Mouse (Mus musculus) thymus, postnatal 4 days (tissue): Measurements from ENCODE around the gene Mtor.

Experiments
- DNase-seq: peaks from one replicate; pipeline ENCODE4 v3.0.0; 2021

Gene Mtor

DNA sequence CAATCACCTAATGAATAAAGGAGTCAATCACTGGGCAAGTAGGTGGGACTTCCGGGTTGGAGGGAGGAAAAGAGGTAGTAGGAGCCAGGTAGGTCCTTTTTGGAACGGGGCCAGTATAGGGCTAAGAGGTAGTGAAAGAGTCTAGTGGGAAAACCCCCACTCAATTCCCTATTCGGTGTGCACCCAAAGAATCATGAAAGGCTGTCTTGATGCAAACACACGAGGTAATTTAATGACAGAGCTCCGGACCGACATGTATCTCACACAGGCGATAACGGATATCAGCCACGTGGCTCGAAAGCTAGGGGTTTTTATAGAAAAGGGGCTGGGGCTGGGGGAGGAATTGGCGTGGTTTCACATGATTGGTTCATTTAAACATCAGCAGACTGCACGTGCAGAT lies 150.4 kb downstream of the Mtor start:
- DNase-seq, result no peak

DNA sequence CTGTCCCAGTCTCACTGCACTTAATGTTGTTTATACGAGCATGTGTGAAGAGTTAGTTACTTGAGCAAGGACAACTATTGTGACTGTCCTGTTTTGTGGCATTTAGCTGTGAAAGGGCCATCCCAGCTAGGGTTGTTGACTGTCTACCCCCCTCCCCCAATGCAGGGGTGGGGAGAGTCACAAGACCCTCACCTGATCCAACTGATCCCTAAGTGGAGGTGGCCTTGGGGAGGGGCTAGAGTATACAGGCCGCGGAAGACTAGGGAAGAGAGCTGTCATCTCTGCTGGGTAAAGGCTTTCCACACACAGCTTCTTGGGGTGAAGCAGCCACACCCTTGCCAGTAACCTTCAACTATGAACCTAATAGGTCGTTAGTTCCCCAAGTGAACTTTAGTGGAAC lies 151.9 kb downstream of the Mtor start:
- no peak for DNase-seq

DNA sequence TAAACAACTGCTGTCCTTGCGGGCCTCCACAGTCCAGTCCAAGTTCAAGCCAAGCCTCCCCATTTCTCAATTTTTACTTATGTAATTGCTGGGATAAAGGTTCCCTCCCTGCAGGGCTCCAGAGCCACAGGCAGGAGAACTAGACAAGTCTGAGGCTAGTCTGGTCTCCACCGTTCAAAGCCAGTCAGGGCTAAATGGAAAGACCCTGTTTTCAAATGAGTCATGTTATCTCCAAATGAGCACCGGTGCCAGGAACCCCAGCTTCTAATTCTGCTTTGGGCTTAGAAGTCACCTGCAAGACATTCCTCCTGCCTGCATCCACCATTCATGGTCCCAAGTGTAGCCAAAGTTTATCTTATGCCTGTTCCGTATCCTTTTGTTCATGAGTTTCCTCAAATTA lies 153.5 kb downstream of the Mtor start:
- DNase-seq, result no peak

DNA sequence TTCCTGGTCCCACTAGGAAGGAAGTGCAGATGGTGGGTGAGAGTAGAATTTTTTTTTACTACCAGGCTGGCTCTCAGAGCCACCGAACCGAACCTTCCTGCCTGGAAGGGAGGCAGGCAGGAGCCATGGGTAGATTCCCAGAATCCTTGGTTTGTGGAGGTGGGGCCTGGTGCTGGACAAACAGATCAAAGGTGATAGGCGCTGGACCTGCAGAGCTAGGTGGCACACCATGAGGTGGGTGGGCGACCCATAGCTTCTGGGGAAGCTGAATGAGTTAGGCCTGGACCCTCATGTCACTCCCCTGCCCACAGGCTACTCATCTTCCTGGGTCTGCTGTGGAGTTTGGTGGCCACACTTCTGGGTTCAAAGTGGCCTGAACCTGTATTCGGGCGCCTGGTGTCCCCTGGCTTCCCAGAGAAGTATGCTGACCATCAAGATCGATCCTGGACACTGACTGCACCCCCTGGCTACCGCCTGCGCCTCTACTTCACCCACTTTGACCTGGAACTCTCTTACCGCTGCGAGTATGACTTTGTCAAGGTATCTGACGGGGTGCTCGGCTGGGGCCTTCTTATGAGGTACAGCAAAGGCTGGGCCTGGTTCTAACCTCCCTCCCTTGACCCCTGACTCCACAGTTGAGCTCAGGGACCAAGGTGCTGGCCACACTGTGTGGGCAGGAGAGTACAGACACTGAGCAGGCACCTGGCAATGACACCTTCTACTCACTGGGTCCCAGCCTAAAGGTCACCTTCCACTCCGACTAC lies 154.1 kb downstream of the Mtor start, which contains the start of gene Masp2:
Masp2 (plus strand) TSS at position 198 of the 764 bp plus-strand sequence.
- no peak for DNase-seq

DNA sequence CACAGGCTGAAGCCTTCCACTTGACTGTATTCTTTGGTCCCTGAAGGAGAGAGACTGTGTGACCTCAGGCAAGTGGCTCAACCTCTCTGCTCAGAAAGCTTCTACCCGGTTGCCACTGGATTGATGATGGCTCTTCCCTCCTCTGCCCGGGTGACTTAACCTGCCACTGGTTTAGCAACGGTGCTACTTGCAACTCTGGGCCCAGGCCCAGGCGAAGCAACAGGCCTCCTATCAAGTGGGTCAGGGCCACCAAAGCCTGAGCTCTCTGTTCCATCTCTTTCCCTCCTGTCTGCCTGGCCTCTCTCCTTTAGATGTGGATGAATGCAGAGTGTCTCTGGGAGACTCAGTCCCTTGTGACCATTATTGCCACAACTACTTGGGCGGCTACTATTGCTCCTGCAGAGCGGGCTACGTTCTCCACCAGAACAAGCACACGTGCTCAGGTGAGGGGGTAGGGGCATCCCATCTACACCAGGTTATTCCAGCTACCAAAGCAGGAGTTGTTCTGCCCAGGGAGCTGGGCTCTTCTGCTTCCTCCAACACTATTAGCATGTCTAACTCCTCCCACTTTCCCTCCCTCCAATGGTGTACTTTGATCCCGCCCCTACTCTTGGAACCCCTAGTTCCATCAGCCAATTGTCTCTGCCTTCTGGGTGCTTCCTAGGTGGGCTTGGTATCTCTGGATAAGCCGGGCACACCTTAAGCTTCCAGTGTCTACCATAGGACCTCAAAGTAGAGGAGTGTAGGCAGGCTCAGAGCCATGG lies 155.1 kb downstream of the Mtor start:
- no peak for DNase-seq

DNA sequence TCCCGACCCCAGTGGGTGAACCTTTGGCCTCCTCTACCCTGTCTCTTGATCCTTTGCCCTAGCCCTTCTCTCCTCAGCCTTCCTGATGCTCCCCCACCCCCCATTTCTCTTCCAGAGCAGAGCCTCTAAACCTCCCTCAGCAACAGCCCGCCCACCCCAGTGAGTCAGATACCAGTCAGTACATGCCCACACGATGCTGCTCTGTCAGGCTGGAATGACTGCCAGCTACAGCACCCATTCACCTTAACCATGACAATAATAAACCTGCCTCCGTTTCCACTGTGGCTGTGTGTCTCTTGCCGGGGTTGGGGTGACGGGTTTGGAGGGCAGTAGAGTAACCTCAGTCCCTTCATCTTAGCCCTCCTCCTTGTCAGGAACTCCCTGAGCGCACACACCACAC lies 155.7 kb downstream of the Mtor start:
- DNase-seq, result no peak

DNA sequence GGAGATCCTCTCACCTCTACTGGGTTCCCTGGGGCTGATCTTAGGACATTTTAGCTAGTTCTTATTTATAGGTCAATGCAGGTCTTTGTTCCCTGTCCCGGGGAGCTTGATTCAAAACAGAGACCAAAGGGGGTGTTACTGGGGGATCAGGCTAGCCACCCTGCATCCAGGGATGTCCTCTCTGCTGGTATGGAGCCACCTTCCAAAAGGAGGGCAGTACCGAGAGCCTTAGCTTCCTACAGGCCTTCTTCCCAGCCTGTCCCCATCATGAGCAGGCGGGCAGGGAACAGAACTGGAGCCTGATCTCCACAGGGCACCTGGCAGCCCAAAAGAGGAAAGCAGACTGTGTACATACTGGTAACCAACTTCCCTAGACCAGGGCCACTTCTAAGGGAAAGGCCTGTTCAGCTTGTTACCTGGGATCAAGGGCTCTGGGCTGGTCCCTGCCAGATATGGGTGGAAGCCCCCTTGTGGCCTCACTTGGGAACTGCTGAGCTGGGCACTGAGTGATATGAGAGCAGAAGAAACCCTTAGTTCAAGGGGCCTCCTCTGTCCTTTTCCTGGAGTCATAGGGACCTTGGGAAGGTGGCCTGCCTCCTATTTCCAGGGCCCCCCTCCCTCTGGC lies 156.2 kb downstream of the Mtor start:
- DNase-seq, result peak; percentile 86
